Mouse (Mus musculus): ENCODE data around the gene Exoc4. TPM values are rescaled to one million over a fixed set of nuclear protein-coding genes. Genes with fewer than 3 reads are reported as not detected.

The Exoc4 gene
- polyA plus RNA-seq, 1 experiment from 2014 or later, result 28.7 TPM

DNA sequence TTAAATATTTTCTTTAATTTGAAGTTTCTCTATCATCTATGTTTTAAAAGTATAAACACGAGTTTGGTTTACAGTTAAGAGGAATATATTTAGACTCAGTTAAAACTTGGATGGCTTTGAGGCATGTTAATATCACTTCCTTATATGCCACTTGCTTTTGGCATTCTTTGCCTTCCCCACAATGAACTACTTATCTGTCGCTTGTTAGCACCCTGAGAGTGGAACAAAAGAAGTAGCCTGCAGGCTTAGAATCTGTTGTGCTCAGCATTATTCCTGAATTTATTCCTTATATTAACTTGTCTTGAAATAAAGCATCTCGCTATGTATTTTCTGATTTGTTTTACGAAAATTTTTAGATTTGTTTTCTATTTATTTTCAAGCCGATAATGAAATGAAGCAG is 664.2 kb downstream of the Exoc4 start:
- Histone ChIP-seq H3K4me1 (ENCODE audit: control insufficient read depth, insufficient read depth, low read length) (no peaks in the 10 kb centered on the region), H3K27ac (replicated peaks; ENCODE audit: low read depth, low read length) (no peak overlapping the region), H3K9ac (ENCODE audit: low read length) (no peak overlapping the region), H3K27me3 (ENCODE audit: control insufficient read depth, insufficient read depth, low read length) (no peaks in the 10 kb centered on the region), H3K9me3 (ENCODE audit: control insufficient read depth, low read length) (no peaks in the 10 kb centered on the region), H3K4me3 (ENCODE audit: low read depth, low read length) (no peak overlapping the region), H3K36me3 (ENCODE audit: control insufficient read depth, insufficient read depth, low read length) (no peaks in the 10 kb centered on the region), H3K4me2 (ENCODE audit: low read depth, severe bottlenecking) (no peak overlapping the region)
- DNase-seq (ENCODE audit: low spot score), result no peak
- 87% methylated on average over 5 of the region's 5 CpGs for WGBS
- no peak for ATAC-seq (ENCODE audit: insufficient number of reproducible peaks, low FRiP score, low TSS enrichment, low read depth)

DNA sequence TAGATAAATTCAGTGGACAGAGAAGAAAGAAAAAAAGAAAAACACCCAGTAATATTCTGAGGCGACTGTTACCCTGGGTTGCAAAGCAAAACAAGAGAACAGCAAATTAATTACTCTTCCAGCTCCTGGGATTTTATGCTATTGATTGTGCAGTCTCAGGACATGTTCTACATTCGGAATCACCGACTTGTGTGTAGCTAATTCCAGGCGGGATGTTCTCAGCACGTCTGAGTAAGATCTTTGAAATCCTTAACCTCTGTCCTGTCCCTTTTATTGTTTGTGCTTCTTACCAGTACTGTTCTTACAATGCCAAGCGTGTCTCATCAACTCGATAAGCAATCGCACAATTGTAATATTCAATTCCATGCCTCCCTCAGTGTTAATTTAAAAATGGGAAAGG is 664.6 kb downstream of the Exoc4 start:
- no peaks in the 10 kb centered on the region for H3K4me1 ChIP-seq (ENCODE audit: control insufficient read depth, insufficient read depth, low read length)
- H3K27ac ChIP-seq (replicated peaks; ENCODE audit: low read depth, low read length), result no peak overlapping the region
- no peaks in the 10 kb centered on the region for H3K27me3 ChIP-seq (ENCODE audit: control insufficient read depth, insufficient read depth, low read length)
- no peak overlapping the region for H3K4me2 ChIP-seq (ENCODE audit: low read depth, severe bottlenecking)
- 87% methylated on average over 8 of the region's 8 CpGs for WGBS
- no peaks in the 10 kb centered on the region for H3K36me3 ChIP-seq (ENCODE audit: control insufficient read depth, insufficient read depth, low read length)
- no peak overlapping the region for H3K4me3 ChIP-seq (ENCODE audit: low read depth, low read length)
- H3K9me3 ChIP-seq (ENCODE audit: control insufficient read depth, low read length), result no peaks in the 10 kb centered on the region
- no peak overlapping the region for H3K9ac ChIP-seq (ENCODE audit: low read length)
- ATAC-seq (ENCODE audit: insufficient number of reproducible peaks, low FRiP score, low TSS enrichment, low read depth) (no peak), DNase-seq (ENCODE audit: low spot score) (no peak)

DNA sequence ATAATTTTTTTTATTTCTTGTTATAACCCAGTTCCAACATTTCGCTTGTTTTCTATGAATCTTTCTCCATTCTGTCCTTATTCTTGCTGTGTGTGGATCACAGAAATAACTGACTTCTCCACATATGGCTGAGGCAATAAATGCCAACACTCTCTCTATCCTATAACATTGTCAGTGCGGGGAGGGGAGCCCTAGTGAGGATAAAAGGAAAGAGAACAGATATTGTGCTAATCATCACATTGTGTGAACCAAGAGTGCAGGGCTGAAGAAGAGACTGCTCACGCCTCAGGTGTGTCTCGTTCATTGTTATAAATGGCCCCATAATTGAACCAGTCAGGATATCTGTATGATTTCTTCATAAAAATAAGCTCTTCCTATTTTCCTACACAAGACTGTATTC is 665.1 kb downstream of the Exoc4 start:
- ATAC-seq (ENCODE audit: insufficient number of reproducible peaks, low FRiP score, low TSS enrichment, low read depth) (no peak), DNase-seq (ENCODE audit: low spot score) (no peak)
- Histone ChIP-seq H3K27me3 (ENCODE audit: control insufficient read depth, insufficient read depth, low read length) (no peaks in the 10 kb centered on the region), H3K27ac (replicated peaks; ENCODE audit: low read depth, low read length) (no peak overlapping the region), H3K4me2 (ENCODE audit: low read depth, severe bottlenecking) (no peak overlapping the region), H3K4me3 (ENCODE audit: low read depth, low read length) (no peak overlapping the region), H3K4me1 (ENCODE audit: control insufficient read depth, insufficient read depth, low read length) (no peaks in the 10 kb centered on the region), H3K9ac (ENCODE audit: low read length) (no peak overlapping the region), H3K9me3 (ENCODE audit: control insufficient read depth, low read length) (no peaks in the 10 kb centered on the region), H3K36me3 (ENCODE audit: control insufficient read depth, insufficient read depth, low read length) (no peaks in the 10 kb centered on the region)
- 87% methylated on average over 4 of the region's 4 CpGs for WGBS

DNA sequence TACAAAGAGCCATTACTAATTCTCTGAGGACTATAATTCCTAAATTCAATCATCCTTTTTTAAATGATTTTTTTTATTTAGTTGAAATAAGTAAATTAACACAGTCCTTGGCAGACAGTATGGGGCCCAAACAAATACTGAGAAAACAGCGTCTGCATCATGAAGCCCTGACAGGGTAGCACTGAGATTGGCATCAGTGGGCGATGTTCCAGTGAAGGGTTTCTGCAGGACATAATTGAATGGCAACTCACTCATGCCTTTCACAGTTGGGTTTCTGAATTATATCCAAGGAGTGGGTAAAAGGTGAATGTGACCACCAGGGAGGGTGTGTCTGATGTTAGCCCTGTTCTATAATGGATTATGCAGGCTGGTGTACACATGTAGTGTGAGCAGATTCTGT is 674.7 kb downstream of the Exoc4 start:
- no peak overlapping the region for H3K9ac ChIP-seq (ENCODE audit: low read length)
- H3K9me3 ChIP-seq (ENCODE audit: control insufficient read depth, low read length), result no peaks in the 10 kb centered on the region
- no peak overlapping the region for H3K4me3 ChIP-seq (ENCODE audit: low read depth, low read length)
- no peaks in the 10 kb centered on the region for H3K27me3 ChIP-seq (ENCODE audit: control insufficient read depth, insufficient read depth, low read length)
- H3K4me2 ChIP-seq (ENCODE audit: low read depth, severe bottlenecking), result no peak overlapping the region
- DNase-seq (ENCODE audit: low spot score), result no peak
- 89% methylated on average over 2 of the region's 2 CpGs for WGBS
- ATAC-seq (ENCODE audit: insufficient number of reproducible peaks, low FRiP score, low TSS enrichment, low read depth), result no peak
- H3K4me1 ChIP-seq (ENCODE audit: control insufficient read depth, insufficient read depth, low read length), result no peaks in the 10 kb centered on the region
- H3K36me3 ChIP-seq (ENCODE audit: control insufficient read depth, insufficient read depth, low read length), result no peaks in the 10 kb centered on the region
- H3K27ac ChIP-seq (replicated peaks; ENCODE audit: low read depth, low read length), result no peak overlapping the region

DNA sequence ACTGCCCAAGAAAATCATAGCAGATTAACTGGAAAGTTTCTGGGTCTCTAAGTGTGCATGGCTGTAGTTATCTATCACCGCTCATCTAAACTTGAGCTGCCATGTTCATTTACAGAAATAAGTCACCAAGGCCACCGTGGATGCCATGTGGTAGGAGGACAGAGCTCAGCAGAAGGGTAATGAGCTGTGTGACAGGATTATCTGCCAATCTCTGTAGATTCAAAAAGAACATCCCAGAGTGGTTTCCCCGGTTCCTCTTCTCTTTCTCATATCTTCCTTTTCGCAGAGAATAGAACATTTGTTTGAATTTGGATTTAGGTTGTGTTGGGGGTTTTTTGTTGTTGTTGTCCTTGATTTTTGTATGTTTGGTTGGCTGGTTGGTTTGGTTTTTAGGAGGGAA is 676.0 kb downstream of the Exoc4 start:
- H3K27me3 ChIP-seq (ENCODE audit: control insufficient read depth, insufficient read depth, low read length), result no peaks in the 10 kb centered on the region
- no peak overlapping the region for H3K4me3 ChIP-seq (ENCODE audit: low read depth, low read length)
- no peaks in the 10 kb centered on the region for H3K9me3 ChIP-seq (ENCODE audit: control insufficient read depth, low read length)
- ATAC-seq (ENCODE audit: insufficient number of reproducible peaks, low FRiP score, low TSS enrichment, low read depth) (no peak), DNase-seq (ENCODE audit: low spot score) (no peak)
- no peaks in the 10 kb centered on the region for H3K36me3 ChIP-seq (ENCODE audit: control insufficient read depth, insufficient read depth, low read length)
- H3K27ac ChIP-seq (replicated peaks; ENCODE audit: low read depth, low read length), result no peak overlapping the region
- 94% methylated on average over 4 of the region's 4 CpGs for WGBS
- no peak overlapping the region for H3K9ac ChIP-seq (ENCODE audit: low read length)
- H3K4me2 ChIP-seq (ENCODE audit: low read depth, severe bottlenecking), result no peak overlapping the region
- H3K4me1 ChIP-seq (ENCODE audit: control insufficient read depth, insufficient read depth, low read length), result peaks cover 3% of the 10 kb centered on the region; the same call in 1 of the 2 replicates

DNA sequence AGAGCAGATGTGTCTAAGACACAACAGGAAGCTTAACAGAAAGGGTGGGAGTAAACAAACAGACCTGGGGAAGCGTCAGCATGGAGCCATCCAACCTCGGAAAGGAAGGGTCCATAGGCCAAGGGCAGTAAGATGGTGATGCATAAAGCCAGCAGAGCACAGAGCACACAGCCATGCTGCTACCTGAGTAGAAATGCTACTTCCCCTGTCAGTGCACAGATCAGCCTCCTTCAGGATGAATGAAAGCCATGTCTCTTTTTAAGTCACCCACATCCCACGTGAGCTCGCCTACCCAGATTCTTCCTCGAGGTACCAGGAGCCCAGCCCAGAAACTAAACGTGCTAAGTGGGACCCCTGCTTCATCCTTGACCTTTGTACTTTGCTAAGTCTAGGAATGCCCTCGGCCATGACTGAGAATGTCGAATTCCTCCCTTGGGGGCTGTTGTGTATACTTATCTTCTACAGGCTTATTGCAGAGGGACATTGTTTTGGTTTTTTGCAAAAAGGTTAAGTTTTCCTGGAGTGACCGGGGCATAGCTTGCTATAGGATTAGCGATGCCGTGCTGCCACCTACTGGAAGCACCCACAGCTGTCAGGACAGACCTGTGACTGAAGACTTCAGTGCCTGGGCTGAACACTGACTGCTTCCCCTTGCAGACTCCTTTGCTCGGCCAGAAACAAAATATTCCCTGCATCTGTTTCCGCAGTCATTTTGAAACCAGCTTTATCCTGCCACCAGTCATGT is 680.6 kb downstream of the Exoc4 start:
- DNase-seq (ENCODE audit: low spot score), result peak; percentile 89
- Histone ChIP-seq H3K36me3 (ENCODE audit: control insufficient read depth, insufficient read depth, low read length) (no peaks in the 10 kb centered on the region), H3K27ac (replicated peaks; ENCODE audit: low read depth, low read length) (no peak overlapping the region), H3K4me1 (ENCODE audit: control insufficient read depth, insufficient read depth, low read length) (peaks cover 3% of the 10 kb centered on the region; the same call in 1 of the 2 replicates), H3K4me3 (ENCODE audit: low read depth, low read length) (no peak overlapping the region), H3K9me3 (ENCODE audit: control insufficient read depth, low read length) (no peaks in the 10 kb centered on the region), H3K9ac (ENCODE audit: low read length) (no peak overlapping the region), H3K27me3 (ENCODE audit: control insufficient read depth, insufficient read depth, low read length) (no peaks in the 10 kb centered on the region), H3K4me2 (ENCODE audit: low read depth, severe bottlenecking) (no peak overlapping the region)
- peak; percentile 72; the same call in 1 of the 2 replicates for ATAC-seq (ENCODE audit: insufficient number of reproducible peaks, low FRiP score, low TSS enrichment, low read depth)
- WGBS, result 31% methylated on average over 13 of the region's 13 CpGs

DNA sequence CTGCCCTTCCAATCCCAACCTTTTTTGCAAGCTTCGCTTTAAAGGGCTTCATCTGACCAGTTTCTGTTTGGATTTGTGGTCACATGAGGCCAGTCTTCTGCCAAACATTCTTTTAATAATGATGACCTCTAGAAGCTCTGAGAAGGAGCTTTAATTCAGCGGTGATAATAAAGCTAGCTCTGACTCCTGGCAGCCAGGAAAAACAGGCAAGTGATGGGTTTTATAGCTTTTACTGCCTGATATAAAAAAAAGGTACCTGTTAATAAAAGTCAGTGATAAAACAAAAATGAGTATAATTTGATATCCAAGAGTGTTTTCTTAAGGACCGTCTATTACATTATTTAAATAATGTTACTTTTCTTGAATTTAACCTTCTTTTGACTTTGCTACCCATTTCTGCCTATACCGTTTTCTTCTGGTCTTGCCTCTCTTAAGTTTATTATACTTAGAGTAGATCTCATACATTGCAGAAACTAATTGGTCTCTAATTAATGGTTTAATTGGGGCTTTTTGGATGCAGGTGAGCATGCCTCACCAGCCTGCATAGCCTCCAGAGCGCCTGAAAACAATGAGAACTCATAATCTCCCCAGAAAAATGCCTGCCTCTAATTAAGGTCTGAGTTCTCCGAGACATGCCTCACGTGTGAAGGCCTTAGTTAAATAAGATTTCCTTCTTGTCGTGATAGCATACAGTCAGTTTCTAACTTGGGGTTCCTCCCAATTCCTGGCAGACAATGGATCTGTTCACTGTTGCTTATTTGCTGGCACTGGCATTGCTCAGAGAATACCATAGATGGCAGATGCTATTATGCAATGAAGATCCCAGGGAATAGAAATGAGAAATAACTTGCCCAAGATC is 681.4 kb downstream of the Exoc4 start:
- H3K4me2 ChIP-seq (ENCODE audit: low read depth, severe bottlenecking), result no peak overlapping the region
- 47% methylated on average over 8 of the region's 8 CpGs for WGBS
- DNase-seq (ENCODE audit: low spot score), result no peak
- no peak overlapping the region for H3K4me3 ChIP-seq (ENCODE audit: low read depth, low read length)
- ATAC-seq (ENCODE audit: insufficient number of reproducible peaks, low FRiP score, low TSS enrichment, low read depth), result no peak
- no peak overlapping the region for H3K27ac ChIP-seq (replicated peaks; ENCODE audit: low read depth, low read length)
- no peaks in the 10 kb centered on the region for H3K27me3 ChIP-seq (ENCODE audit: control insufficient read depth, insufficient read depth, low read length)
- H3K36me3 ChIP-seq (ENCODE audit: control insufficient read depth, insufficient read depth, low read length), result no peaks in the 10 kb centered on the region
- H3K9me3 ChIP-seq (ENCODE audit: control insufficient read depth, low read length), result no peaks in the 10 kb centered on the region
- H3K9ac ChIP-seq (ENCODE audit: low read length), result no peak overlapping the region
- H3K4me1 ChIP-seq (ENCODE audit: control insufficient read depth, insufficient read depth, low read length), result peaks cover 3% of the 10 kb centered on the region; the same call in 1 of the 2 replicates

DNA sequence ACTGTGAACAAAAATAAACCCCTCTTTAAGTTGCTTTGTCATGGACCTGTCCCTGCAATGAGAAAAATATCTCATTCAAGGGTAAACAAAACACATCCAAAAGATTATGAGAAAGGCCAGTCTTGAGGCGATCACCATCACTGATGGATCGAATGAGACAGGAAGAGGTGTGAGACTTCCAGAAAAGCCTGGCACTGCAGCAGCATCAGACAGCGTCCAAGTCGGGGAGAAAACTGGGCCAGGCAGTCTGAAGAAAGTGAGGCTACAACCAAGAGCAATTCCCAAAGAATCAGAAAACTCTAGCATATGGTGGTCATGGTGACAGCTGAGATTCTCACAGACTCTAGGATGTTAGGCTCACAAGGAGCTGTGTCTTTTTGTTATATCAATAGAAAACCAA is 689.0 kb downstream of the Exoc4 start:
- H3K9me3 ChIP-seq (ENCODE audit: control insufficient read depth, low read length), result no peaks in the 10 kb centered on the region
- no peak for DNase-seq (ENCODE audit: low spot score)
- no peak overlapping the region for H3K9ac ChIP-seq (ENCODE audit: low read length)
- H3K4me1 ChIP-seq (ENCODE audit: control insufficient read depth, insufficient read depth, low read length), result no peaks in the 10 kb centered on the region
- H3K27me3 ChIP-seq (ENCODE audit: control insufficient read depth, insufficient read depth, low read length), result no peaks in the 10 kb centered on the region
- H3K36me3 ChIP-seq (ENCODE audit: control insufficient read depth, insufficient read depth, low read length), result no peaks in the 10 kb centered on the region
- ATAC-seq (ENCODE audit: insufficient number of reproducible peaks, low FRiP score, low TSS enrichment, low read depth), result no peak
- no peak overlapping the region for H3K4me2 ChIP-seq (ENCODE audit: low read depth, severe bottlenecking)
- 98% methylated on average over 4 of the region's 4 CpGs for WGBS
- no peak overlapping the region for H3K4me3 ChIP-seq (ENCODE audit: low read depth, low read length)
- no peak overlapping the region for H3K27ac ChIP-seq (replicated peaks; ENCODE audit: low read depth, low read length)

Data from limb, embryonic 11.5 days (tissue).